Mouse (Mus musculus) bone marrow, adult 2 months (tissue): ENCODE results near the gene Det1. TPM values are rescaled to one million over a fixed set of nuclear protein-coding genes. Genes with fewer than 3 reads are reported as not detected.

Source experiments
- H3K27ac ChIP-seq: fragments of 200-500 bp; 2 replicates; pipeline ENCODE4 v1.5.1; 2012; ENCODE audit warnings: low read depth, mild to moderate bottlenecking, control low read depth, inconsistent platforms, low read length; ENCODE audit not compliant: control insufficient read depth, poor library complexity, insufficient read depth
- H3K4me1 ChIP-seq: fragments of 200-500 bp; 2 replicates; pipeline ENCODE4 v1.6.1; 2011; ENCODE audit warnings: low read length; ENCODE audit not compliant: control insufficient read depth, insufficient read depth
- H3K4me3 ChIP-seq: fragments of 200-500 bp; replicated peaks from 2 replicates; pipeline ENCODE3; 2011; ENCODE audit warnings: mild to moderate bottlenecking, low read depth, low read length, control low read depth; ENCODE audit not compliant: control insufficient read depth
- CTCF ChIP-seq: fragments of 200-500 bp; IDR thresholded peaks from 2 replicates; pipeline ENCODE4 v1.5.1; 2011; ENCODE audit warnings: low read length, control low read depth; ENCODE audit not compliant: control insufficient read depth, insufficient read depth
- POLR2A ChIP-seq: fragments of 200-500 bp; IDR thresholded peaks from 2 replicates; pipeline ENCODE4 v1.6.1; 2011; ENCODE audit warnings: low read depth, mild to moderate bottlenecking, control low read depth, low read length, borderline replicate concordance; ENCODE audit not compliant: control insufficient read depth
- WGBS: fragments of 180-500 bp; shearing (Covaris S2); methylation state at CpG from one replicate; pipeline ENCODE4 v1.1.7; 2018; 5-methylcytosine and 5-hydroxymethylcytosine counted together
- polyA plus RNA-seq: library from polyadenylated mRNA; stranded (reverse); fragments of >200 nt; gene quantifications from 2 replicates; pipeline ENCODE4 v1.2.4, GENCODE M21; 2011; ENCODE audit warnings: low replicate concordance; ENCODE audit not compliant: missing spikeins, insufficient read depth, insufficient read length

Det1 gene
- polyA plus RNA-seq, 1 experiment, result 5.2 TPM

GRCm38 (mm10) chr7:78799730-78800496, 47.1 kb downstream of the Det1 start:
- Histone ChIP-seq H3K27ac (peak overlapping the region; percentile 75), H3K4me1 (peaks cover 3% of the 10 kb centered on the region), H3K4me3 (peak overlapping the region; percentile 6)
- 21% methylated on average over 9 of the region's 9 CpGs for WGBS
- TF ChIP-seq POLR2A, result no peak
- no peak for TF ChIP-seq CTCF

GRCm38 (mm10) chr7:78797843-78798455, 49.1 kb downstream of the Det1 start:
- 65% methylated on average over 9 of the region's 9 CpGs for WGBS
- no peak for TF ChIP-seq POLR2A
- no peak for TF ChIP-seq CTCF
- no peak overlapping the region for H3K4me3 ChIP-seq
- H3K27ac ChIP-seq, result no peak overlapping the region
- peaks cover 6% of the 10 kb centered on the region; the same call in 1 of the 2 replicates for H3K4me1 ChIP-seq

GRCm38 (mm10) chr7:78796624-78797023, 50.4 kb downstream of the Det1 start:
- TF ChIP-seq CTCF (no peak), POLR2A (no peak)
- Histone ChIP-seq H3K4me1 (peaks cover 6% of the 10 kb centered on the region; the same call in 1 of the 2 replicates), H3K27ac (no peak overlapping the region), H3K4me3 (no peak overlapping the region)
- WGBS, result 84% methylated on average over 3 of the region's 3 CpGs

- Histone ChIP-seq H3K4me3 (no peak overlapping the region), H3K27ac (0 out of 2 replicates have a peak overlapping the region, but pooled peaks have one; percentile 26), H3K4me1 (peaks cover 6% of the 10 kb centered on the region; the same call in 1 of the 2 replicates)
- no peak for TF ChIP-seq CTCF
- TF ChIP-seq POLR2A, result no peak
- 52% methylated on average over 6 of the region's 6 CpGs for WGBS
Observed at GRCm38 (mm10) chr7:78794571-78795092, 52.4 kb downstream of the Det1 start.

DNA sequence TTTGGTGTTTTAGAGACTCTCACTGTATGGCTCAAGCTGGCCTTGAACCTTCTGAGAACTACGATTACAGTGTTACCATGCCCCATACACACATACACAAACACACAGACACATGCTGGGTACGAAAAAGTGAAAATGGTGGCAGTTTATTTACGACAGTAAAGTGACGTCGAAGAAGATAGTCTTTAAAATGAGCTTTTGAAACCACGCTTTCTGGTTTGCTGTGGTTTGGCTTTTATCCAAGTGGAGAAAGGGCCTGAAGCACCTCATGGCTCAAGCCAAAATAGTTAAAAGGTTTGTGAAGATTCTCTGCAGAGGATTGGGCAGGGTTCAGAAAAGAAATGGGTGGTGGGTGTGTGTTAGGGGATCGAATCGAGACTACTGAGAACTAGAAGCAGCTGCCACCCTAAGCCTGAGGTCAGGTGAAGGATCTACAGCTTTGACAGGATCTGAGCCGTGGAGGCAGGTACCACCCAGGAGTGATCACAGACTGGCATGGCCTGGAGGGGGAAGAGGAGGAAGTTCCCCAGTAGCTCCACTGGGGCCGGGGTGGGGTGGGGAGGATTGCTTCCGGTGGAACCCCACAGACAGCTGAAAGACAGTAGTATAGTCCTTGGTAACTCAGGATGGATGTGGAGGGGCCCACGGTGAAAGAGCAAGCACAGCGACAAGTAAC, 53.0 kb downstream of the Det1 start:
- H3K27ac ChIP-seq, result 0 out of 2 replicates have a peak overlapping the region, but pooled peaks have one; percentile 26
- peaks cover 6% of the 10 kb centered on the region; the same call in 1 of the 2 replicates for H3K4me1 ChIP-seq
- TF ChIP-seq CTCF, result no peak
- no peak for TF ChIP-seq POLR2A
- no peak overlapping the region for H3K4me3 ChIP-seq
- WGBS, result 18% methylated on average over 13 of the region's 13 CpGs

DNA sequence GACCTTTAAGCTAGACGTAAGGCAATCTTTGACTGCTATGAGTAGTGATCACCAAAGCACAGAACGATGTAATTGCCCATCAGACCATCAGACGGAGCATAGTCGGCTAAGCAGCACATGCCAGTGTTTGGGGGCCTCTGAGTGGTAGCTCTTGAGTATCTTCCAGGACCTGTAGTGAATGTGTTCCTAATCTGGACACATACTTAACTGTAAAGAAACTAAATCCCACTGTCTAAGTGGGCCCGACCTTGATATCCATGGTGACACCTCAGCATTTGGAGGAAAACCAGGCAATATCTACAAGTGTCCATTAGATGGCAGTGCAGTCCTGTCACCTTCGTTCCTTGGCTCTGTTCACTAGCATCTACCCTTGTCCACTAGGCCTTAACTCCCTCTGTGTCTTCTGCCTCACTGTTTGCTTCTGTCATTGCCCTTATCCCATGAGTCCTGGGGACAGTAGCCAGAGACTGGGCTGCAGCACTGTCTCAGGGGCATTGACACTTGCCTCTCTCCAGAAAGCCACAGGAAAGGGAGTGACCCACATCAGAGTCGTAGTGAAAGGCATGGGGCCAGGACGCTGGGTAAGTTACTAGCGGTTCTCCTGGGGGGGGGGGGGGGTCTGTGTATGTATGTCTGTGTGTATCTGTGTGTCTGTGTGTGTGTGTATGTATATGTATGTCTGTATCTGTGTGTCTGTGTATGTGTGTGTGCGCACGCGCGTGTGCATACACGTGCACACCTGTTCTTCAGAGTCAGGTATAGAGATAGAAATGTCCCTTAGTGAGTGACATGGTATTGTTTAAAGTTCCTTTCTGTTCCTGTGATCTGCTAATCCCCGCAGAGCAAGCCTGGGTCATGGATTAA, 55.5 kb downstream of the Det1 start:
- H3K4me1 ChIP-seq, result peaks cover 3% of the 10 kb centered on the region; the same call in 1 of the 2 replicates
- no peak overlapping the region for H3K4me3 ChIP-seq
- TF ChIP-seq CTCF (peak; percentile 79), POLR2A (no peak)
- WGBS, result 80% methylated on average over 15 of the region's 15 CpGs
- H3K27ac ChIP-seq, result no peak overlapping the region

DNA sequence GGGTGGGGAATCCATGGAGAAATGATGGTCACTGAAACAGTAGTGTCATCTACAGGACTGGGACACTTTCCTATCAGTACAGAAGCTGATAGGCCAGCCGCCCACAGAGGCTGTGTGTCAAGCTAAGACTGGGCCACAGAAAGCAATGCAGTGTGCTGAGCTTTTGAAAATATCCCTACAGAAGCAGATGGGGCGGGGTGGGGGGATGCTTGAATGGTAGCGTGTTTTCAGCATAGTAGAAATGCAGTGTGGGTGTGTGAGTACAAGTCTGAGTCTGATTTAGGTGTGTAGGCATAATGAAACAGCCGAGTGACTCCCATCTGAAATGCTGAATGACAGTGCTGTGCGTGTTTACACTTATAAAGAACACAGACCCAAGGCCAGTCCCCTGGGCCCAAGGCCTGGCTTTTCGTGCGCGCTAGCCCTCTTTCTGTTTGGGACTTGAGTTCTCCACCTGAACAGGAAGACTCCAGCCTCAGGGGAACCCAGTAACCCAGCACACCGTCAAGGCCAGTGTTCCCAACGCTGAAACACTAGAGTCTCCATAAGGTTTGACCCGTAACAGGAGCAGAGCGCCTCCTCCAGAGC, 59.2 kb downstream of the Det1 start:
- H3K4me1 ChIP-seq, result no peaks in the 10 kb centered on the region
- no peak overlapping the region for H3K27ac ChIP-seq
- no peak overlapping the region for H3K4me3 ChIP-seq
- TF ChIP-seq POLR2A, result no peak
- no peak for TF ChIP-seq CTCF
- WGBS, result 88% methylated on average over 12 of the region's 12 CpGs
